Mouse (Mus musculus) cerebellum, postnatal 25 days (tissue): ENCODE results near the gene Dnaaf2.
"Not testable (repeated sequence)": the region's sequence is repeated elsewhere in the genome, so short reads cannot be mapped to it uniquely, and the experiment has no call there.

ENCODE experiments used
- DNase-seq, 2 experiments: peaks; one replicate each; pipeline ENCODE4 v3.0.0; 2021; ENCODE audit warnings: mixed read lengths in 2 of 2

The Dnaaf2 gene

DNA sequence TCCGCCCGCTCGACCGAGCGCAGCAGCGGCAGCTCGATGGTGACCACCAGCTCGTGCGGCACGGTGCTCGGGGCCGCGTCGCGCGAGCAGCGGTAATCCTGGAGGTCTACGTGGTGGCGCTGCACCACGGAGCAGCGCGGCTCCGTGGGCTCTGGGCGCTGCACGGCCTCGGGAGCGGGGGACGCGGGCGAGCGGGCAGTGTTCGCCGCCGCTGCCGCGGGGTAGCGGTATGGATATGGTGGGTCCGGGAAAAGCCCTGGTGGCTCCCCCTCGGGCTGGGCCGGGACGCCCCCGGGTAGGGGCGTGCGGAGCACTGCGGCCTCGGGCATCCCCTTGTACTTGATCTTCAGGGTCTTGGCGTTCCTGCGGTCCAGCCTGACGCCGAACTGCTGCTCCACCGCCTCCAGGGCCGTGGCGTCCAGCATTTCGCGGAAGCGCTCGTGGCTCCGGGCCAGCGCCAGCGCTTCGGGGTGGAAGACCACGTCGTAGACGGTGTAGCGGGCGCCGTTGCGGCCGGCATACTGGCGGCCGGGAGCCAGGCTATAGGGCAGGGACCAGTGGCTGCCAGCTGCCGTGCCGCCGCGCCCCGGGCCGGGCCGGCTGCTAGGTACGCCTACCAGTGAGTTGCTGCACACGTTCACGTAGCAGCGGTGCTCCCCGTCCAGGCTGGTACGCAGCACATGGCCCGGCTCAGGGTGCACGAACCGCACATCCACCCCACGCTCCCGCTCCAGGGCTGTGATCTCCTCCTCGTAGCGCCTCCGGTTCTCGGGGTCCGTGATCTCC lies 658 bp downstream of the Dnaaf2 start:
- DNase-seq = peak; percentile 70 to 76

DNA sequence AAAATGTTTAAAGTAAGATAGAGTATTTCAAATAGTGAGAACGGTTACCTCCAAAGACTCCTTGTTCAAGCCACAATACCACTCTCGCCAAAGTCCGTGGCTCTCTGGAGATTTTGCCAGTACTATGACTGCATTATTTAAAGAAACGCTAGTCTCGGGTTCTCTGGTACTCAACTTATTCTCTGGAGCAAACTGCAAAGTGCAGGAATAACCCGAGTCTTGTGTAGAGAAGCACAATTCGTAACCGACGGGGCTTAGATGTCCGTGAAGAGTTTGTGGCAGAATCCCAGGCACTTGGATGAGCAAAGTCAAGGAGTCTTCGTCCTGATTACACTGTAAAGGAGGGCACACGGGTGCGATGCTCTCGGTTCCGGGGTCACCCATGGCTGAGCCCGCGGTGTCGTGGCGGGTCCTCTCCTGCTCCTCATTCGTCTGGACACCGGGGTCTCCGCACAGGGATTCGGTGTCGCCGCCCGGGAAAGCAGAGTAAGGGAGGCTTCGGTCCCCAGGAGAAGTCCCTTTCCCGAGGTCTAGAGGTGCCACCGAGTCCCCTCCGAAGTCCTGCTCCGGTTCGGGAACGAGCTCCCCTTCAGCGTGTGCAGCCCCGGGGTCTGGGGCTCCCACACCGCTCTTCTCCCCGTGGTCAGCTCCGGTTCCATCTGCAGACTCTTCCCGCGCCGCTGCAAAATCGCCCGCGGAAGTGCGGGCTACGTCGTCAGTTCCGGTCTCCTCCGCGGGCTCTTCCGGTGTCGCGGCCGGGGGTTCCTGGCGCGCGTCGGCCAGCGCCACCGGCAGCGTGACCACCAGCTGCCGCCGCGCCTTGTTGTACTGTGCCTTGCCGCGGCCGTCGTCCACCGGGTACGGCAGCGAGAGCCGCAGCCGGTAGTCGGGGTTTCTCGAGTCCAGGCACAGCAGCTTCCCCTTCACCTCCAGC lies 1.5 kb downstream of the Dnaaf2 start, which contains the start of gene Gm49383:
Gene Gm49383, minus strand, starts transcription at position 661 of the 934 bp plus-strand sequence.
- DNase-seq = peak; percentile 81 to 87

DNA sequence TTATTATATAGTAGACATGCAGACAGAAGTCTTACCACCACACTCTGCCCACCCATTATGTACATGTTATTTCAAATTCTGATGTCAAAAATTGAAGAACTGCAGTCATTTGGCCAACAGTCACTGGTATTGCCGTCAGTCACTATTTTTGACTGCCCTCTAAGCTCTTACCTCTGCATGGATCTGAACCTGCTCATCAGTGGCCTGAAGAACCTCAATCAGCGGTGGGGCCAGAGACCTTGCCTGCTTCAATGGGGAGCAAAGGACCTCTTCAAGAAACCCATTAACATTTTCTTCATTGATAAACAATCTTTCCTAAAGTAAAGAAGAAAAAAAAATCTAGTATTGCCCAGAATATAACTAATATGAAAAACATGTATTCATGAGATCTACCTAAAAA lies 5.6 kb downstream of the Dnaaf2 start:
- DNase-seq = no peak

DNA sequence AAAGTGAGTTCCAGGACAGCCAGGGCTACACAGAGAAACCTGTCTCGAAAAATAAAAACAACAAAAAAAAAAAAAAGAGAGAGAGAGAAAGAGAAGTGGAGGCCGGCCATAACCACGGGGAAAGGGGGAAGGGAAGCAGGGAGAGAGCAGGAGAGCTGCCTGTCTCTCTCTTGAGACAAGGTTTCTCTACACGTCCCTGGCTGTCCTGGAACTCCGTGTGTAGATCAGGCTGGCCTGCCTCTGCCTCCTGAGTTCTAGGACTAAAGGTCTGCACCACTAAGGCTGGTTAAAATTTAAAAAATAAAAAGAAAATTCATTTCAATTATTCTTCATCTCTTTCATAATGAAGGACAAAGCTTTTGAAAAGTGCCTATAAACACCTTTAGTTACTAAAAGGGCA lies 6.8 kb downstream of the Dnaaf2 start:
- no peak for DNase-seq

DNA sequence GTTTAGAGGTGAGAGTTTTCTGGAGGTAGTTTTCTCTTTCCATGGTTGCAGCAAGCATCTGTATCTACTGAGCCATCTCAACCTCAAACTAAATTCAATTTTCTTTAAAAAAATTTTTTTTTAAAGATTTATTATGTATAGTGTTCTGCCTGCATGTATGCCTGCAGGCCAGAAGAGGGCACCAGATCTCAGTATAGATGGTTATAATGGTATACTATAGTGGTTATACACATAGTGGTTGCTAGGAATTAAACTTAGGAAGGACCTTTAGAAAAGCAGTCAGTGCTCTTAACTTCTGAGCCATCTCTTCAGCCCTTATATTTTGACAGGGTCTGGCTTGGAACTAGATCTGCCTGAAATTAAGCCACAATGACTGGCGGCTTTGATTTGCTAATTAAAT lies 7.7 kb downstream of the Dnaaf2 start:
- no peak for DNase-seq

DNA sequence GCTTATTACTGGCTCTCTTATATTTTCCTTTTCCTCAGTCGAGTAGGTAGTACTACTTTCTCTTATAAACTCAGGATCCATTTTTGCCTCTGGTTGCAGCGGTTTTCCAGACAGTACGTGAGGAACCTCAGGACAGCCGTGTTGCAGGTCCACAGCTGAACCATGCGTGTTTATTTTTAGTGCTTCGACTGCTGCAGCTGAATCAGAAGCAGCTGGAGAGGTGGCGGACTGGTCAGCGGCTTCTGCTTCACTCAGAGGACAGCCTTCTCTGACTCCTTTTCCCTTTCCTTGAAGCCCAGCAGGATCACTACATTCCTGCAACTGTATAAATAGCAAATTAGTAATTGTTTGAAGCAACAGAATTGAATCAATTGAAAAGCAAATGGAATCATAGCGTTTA lies 8.2 kb downstream of the Dnaaf2 start:
- DNase-seq = no peak

DNA sequence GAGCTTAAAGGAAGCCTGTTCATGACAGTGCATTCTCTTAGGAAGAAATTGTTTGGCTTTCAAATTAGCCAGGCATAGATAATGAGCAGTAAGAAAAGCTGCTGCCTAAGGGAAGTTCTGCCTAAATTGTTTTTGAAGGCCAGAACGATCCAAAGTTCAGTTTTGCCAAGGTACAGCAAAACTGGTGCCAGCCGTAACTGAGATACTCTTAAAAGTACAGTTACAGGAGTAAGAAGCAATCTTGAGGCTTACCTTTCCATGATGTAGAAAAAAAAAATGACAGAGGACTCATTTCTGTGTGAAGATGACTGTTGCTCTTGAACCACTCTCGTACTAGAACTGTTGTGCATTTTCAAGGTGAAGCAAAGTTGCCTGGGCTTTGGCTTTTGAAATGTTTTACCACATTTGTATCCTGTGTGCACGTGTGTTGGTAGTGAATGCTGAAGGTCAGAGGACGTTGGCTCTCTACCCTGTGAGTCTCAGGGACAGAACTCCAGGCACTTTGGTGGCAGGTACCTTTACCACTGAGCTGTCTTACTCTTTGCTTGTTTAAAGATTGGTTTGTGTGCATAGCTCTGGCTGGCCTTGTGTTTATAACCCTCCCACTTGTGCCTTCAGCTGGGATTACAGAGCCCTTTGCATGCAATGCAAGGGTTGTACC lies 11.3 kb downstream of the Dnaaf2 start:
- DNase-seq = no peak

DNA sequence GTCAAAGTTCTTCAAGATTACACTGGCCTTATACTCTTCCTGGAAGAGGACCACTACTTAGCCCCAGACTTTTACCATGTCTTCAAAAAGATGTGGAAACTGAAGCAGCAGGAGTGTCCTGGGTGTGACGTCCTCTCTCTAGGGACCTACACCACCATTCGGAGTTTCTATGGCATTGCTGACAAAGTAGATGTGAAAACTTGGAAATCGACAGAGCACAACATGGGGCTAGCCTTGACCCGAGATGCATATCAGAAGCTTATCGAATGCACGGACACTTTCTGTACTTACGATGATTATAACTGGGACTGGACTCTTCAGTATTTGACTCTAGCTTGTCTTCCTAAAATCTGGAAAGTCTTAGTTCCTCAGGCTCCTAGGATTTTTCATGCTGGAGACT lies 12.9 kb downstream of the Dnaaf2 start:
- DNase-seq = no peak

DNA sequence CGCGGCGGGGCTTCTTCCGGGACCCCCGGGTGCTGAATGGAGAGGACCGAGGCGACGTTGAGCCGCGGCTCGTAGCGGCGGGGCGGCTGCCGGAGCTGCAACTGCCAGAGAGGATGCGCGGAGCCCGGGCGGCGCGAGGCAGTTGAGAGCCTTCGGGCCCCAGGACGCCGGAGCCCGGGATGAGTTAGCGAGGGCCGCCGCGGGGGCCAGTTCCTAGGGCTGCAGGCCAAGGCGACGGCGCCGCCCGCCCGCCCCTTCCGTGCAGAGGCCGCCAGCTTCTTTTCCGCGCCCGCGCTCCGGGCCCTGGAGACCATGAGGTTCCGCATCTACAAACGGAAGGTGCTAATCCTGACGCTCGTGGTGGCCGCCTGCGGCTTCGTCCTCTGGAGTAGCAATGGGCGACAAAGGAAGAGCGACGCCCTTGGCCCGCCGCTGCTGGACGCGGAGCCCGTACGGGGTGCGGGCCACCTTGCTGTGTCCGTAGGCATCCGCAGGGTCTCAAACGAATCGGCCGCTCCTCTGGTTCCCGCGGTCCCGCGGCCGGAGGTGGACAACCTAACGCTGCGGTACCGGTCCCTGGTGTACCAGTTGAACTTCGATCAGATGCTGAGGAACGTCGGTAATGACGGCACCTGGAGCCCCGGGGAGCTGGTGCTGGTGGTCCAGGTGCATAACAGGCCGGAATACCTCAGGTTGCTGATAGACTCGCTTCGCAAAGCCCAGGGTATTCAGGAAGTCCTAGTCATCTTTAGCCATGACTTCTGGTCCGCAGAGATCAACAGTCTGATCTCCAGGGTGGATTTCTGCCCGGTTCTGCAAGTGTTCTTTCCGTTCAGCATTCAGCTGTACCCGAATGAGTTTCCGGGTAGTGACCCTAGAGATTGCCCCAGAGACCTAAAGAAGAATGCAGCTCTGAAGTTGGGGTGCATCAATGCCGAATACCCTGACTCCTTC lies 13.6 kb downstream of the Dnaaf2 start:
- peak in 1 of 2 experiments; percentile 76 for DNase-seq

DNA sequence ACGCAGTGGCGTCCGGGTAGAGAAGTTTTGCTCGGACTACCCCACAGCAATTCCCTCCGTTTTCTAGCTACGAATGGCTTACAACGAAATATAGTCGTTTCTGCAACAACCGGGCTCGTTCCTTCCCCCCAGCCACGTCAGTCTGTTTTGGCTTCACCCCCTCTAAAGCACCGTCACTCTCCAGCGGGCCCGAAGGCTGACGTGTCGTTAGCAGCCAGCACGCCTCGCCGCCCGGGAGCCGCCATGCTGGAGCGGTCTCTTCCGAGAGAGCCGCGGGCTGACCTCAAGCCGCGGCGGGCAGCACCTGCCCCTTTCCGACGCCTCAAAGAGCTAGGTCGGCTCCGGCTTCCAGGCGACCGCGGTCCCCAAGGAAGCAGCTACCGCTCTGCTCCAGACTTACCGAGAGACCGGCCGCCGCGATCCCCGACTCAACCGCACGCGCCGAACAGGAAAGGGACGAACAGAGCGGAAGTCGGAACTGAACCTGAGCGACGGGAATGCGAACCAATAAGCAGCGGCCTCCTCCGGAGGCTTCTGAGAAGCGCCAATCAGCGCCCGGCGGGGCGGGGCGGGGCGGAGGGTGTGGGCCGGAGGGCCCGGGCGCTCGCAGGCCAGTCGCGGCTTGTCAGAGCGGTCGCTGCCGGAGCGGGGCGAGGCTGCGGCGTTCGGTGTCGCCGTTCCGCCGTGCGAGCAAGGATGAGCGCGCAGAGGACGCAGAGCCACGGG lies 14.5 kb downstream of the Dnaaf2 start, which contains the start of the genes Rpl36al and Mgat2:
Gene Rpl36al, minus strand, starts transcription at position 501 of the 726 bp plus-strand sequence.
Gene Mgat2, plus strand, starts transcription at position 575 of the 726 bp plus-strand sequence.
- DNase-seq = peak; percentile 100

DNA sequence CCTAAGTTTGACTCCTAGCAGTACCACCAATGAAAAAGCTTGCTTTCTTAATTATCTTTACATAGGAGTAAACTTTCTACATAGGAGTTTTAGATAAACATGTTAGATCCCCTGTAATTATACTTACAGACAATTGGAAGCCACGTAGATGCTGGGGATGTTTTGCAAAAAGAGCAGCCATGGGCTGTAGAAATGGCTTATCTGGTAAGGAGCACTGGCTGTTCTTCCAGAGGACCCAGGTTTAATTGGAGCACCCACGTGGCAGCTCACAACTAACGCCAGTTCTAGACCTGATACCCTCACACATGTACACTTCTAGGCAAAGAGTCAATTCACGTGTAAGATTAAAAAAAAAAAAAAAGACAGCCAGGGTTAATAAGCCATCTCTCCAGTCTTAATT lies 16.4 kb downstream of the Dnaaf2 start:
- no peak for DNase-seq

DNA sequence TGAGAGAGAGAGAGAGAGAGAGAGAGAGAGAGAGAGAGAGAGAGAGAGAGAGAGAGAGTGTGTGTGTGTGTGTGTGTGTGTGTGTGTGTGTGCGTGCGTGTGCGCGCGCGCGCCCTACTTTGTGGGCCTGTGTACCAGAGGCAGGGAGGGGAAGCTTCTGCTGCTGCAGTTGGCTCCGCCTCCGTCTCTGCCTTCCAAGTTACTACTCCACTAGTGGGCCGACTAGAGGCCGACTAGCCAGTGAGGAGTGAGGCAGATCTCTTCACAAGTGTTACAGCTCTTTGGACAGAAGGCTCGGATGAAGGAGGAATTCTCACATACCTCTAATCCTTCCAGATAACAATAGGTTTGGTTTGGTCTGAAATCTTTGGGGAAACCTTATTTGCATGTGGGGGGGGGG lies 18.9 kb downstream of the Dnaaf2 start:
- DNase-seq = no peak

DNA sequence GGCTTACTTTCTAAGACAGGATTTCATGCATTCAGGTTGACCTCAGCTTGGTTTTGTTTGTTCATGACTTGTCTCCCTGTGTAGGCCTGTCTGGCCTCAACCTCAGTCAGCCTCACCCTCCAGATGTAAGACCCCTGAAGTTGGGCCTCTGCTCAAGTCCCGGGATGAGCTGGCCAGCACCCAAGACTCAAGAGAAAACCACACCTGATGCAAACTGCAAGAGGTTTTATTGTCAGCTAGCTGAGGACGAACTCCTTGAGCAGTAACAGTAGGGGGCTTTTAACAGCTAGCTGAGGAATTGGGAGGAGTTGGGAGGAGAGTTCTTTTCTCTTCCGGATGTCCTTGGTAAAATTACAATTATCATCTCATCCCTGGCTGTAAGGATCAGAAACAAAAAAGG lies 20.7 kb downstream of the Dnaaf2 start:
- DNase-seq = no peak

DNA sequence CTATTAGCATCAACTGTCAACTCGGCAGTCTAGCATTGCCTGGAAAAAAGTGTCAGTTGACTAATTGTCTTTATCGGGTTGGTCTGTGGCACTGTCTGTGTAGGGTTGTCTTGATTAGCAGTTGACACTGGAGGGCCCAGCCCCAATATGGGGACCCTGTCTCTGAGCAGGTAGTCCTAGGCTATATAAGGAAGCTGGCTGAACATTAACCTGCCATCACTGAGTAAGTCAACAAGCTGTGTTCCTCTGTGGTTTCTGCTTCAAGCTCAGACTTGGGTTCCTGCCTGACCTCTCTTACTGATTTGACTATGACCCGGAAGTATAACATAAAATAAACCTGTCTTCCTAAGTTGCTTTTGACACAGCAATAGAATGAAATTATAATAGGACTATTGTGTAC lies 22.3 kb downstream of the Dnaaf2 start:
- no peak for DNase-seq

DNA sequence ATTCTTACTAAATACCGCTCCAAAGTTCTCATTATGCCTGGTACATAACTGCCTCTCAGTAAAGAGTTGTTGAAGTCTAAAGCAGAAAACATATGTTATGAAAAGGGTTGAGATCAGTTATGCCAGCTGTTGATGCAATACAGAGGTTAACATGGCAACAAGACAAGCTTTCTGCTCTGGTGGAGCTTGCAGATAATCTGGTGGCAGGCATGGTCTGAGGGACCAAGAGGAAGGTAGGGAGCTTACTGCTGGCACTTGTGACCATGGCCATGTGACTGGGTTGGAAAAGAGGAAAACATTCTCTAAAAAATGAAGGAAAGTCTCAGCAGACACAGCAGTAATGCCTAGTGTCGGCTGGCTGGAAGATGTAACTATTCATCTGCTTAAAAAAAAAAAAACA lies 26.9 kb downstream of the Dnaaf2 start:
- DNase-seq = no peak

DNA sequence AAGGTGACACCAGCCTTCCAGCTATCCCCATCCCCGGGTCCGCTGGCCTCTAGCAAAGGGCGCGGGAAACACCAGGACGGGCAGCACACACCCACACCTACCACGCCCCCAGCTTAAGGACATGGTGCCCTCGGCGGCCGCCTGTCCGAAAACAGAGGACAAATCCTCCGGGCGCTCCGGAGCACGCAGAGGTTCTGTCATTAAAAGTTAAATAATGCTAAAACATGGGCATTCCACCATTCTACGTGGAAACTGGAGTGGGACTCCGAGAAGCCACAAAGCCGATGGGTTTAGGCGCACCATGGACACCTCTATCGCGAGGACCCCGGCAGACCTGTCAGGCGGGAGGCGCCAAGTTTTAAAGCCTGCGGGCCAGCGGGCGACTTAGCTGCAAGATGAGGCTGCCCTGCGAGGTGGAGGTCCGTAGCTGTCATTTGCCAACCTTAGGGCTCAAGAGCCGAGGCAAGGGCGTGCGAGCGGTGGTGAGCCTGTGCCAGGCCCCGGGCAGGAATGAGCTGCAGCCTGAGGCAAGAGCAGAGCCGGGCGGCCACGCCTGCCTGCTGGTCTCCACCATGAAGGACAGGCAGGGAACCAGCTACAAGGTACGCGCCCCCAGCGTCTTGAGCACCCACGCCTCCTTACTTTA lies 29.6 kb downstream of the Dnaaf2 start, which contains the start of gene Lrr1:
Gene Lrr1, plus strand, starts transcription at position 354 of the 646 bp plus-strand sequence.
- DNase-seq = peak; percentile 90

DNA sequence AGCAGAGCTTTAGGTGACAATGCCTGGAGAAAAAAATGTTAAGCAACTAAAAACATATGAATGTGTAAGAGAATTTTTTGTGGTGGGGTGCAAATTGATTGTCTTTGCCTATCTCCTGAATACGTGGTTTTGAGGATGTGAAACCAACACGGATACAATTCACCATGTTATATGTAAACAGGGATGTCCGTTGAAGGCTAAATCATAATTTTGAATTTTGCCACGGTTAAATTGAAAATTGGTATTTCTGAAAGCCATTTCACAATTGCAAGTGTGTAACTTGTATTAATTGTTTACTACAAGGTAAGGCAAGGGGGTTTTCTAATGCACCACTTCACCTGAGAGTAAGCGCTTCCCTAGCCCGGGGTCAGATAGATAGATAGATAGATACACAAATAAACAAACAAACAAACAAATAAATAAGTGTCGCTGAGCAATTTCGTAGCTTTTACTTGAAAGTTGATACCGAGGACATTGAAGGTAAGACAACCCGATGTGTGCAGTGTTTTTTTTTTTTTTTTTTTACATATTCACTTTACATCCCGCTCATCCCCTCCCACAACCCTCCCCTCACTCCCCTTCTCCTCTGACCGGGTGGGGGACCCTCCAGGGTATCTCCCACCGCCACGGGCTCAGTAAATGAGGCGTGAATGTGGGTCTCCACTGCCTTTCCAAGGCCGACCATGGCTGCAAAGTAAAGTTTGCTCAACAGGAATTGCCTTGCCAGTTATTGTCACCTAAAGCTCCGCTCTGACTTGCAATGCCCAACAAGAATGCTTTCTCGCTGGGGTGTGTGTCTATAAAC lies 30.4 kb downstream of the Dnaaf2 start:
- DNase-seq = no peak

DNA sequence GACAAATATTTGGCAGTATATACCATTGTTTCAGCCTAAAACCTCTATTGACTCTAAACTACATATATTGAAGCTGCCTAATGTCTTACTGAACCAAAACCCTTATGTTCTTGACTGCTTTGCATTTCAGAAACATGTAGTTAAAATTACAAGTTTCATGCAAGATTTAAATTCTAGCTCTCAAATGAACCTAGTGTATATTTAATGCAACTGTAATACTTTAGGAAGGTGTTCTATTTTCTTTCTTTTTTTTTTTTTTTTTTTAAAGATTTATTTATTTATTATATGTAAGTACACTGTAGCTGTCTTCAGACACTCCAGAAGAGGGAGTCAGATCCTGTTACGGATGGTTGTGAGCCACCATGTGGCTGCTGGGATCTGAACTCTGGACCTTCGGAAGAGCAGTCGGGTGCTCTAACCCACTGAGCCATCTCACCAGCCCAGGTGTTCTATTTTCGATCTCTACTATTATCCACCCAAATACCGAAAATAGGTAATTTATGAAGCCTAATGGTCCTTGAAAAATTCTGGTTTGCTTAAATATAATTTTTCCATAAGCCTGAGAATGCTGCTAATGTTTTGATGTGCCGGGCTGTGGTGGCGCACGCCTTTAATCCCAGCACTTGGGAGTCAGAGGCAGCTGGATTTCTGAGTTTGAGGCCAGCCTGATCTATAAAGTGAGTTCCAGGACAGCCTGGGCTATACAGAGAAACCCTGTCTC lies 31.2 kb downstream of the Dnaaf2 start:
- DNase-seq = not testable (repeated sequence)

DNA sequence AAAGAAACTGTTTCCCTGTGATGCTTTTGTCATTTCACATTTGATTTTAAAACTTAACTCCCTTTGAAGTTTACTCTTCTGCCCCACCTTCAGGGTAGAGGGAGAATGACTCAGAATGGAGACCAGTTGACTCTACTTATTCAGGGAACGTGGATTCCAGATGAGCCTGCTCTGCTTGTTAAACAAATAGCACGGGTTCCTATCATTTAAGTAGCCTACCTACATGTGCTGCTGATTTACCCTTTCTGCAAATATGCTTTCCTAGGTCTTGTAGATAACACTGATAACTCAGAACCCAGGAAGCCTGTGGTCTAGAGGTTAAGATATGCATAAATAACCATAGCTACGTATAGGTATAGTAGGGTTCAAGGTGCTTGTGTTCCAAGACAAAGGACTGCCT lies 33.3 kb downstream of the Dnaaf2 start:
- no peak for DNase-seq
